Mouse (Mus musculus): ENCODE measurements around the gene Vmn2r116. TPM values are rescaled to one million over a fixed set of nuclear protein-coding genes. Genes with fewer than 3 reads are reported as not detected.
"Not testable (repeated sequence)": the region's sequence is repeated elsewhere in the genome, so short reads cannot be mapped to it uniquely, and the experiment has no call there.

Gene Vmn2r116
- polyA plus RNA-seq (2016; fragmentation: Nextera tagmentation; extraction: Ambion mirVana) = not detected in 2 replicates

DNA sequence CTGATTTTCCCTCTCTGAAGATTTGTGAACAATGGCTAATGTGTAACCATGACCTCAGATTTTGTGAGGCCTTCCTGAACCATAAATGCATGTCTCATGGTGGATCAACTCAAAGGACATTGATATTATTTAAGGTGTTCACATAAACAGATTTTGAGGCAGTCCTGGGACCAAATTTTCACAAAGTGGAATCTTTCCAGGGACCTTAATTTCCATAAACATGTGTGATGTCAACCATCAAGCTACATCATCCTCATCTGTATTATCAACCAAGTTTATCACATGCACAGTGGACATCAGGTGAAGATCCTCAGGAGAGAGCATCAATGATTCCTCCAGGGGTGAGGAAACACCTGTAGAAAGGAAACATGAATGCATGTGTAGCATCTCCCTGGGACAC, at the start of gene Vmn2r116:
Vmn2r116 (plus strand) TSS at position 301 of the 400 bp plus-strand sequence.
- H3K9me3 ChIP-seq; H3K36me3 ChIP-seq; H3K4me1 ChIP-seq; H3K27ac ChIP-seq; H3K4me3 ChIP-seq; H3K27me3 ChIP-seq (ENCODE audit: insufficient read depth, poor library complexity, severe bottlenecking); DNase-seq (ENCODE audit: low spot score): not testable (repeated sequence)

DNA sequence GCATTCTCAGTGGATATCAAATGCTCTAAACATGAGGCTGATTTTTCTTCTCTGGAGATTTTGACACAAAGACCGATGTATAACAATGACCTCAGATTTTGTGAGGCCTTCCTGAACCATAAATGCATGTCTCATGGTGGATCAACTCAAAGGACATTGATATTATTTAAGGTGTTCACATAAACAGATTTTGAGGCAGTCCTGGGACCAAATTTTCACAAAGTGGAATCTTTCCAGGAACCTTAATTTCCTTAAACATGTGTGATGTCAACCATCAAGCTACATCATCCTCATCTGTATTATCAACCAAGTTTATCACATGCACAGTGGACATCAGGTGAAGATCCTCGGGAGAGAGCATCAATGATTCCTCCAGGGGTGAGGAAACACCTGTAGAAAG, 41.0 kb upstream of the Vmn2r116 start, which contains the start of gene Vmn2r115:
Vmn2r115 (plus strand) TSS at position 301 of the 400 bp plus-strand sequence.
- not testable (repeated sequence) for H3K4me3 ChIP-seq; H3K36me3 ChIP-seq; DNase-seq (ENCODE audit: low spot score); H3K27ac ChIP-seq; H3K4me1 ChIP-seq; H3K27me3 ChIP-seq (ENCODE audit: insufficient read depth, poor library complexity, severe bottlenecking); H3K9me3 ChIP-seq
- 36% methylated on average over 2 of the region's 2 CpGs for WGBS

DNA sequence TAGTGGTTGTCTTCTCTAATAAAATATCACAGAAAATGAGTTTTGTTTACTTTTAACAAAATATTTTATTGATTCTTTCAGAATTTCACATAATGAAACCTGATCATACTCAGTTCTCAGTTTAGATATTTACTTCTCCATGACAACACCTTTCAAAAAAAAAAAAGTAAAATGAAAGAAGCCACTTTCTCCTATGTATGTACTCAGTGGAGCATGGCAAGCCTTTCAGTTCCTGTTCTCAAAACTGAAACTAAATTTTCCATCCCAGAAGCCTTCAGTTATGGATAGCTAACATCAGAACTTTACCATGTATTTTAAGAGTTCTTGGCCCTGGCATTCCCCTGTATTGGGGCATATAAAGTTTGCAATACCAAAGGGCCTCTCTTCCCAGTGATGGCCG, 32.8 kb upstream of the Vmn2r116 start:
- H3K36me3 ChIP-seq = no peaks in the 10 kb centered on the region
- no peak overlapping the region for H3K4me3 ChIP-seq
- no peak for DNase-seq (ENCODE audit: low spot score)
- H3K4me1 ChIP-seq = no peaks in the 10 kb centered on the region
- H3K9me3 ChIP-seq = no peaks in the 10 kb centered on the region
- H3K27ac ChIP-seq = no peak overlapping the region
- WGBS = 73% methylated on average over 1 of the region's 1 CpGs
- no peaks in the 10 kb centered on the region for H3K27me3 ChIP-seq (ENCODE audit: insufficient read depth, poor library complexity, severe bottlenecking)

DNA sequence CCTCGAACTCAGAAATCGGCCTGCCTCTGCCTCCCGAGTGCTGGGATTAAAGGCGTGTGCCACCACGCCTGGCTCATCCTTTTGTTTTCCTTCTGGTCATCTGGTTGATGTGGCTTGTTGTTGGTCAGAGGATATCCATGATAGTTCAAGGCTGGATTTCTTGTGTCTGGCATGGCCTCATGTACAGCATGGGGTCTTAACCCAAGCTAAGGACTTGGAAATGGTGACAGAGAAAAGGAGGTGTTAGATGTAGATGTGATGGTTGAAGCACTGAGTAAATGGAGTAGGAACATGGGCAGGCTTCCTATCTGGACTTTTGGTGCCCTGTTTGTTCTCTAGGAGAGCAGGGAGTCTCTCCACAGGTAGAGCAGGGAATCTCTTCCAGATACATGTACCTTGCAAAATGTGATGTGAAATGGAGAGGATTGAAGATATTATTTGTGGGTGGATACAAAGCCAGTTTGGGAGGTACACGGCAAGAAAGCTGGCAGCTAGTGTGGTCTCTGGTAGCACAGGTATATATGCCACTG, 48.8 kb downstream of the Vmn2r116 start:
- H3K36me3 ChIP-seq = no peaks in the 10 kb centered on the region
- no peak overlapping the region for H3K4me3 ChIP-seq
- no peaks in the 10 kb centered on the region for H3K4me1 ChIP-seq
- 72% methylated on average over 6 of the region's 6 CpGs for WGBS
- DNase-seq (ENCODE audit: low spot score) = no peak
- no peak overlapping the region for H3K27ac ChIP-seq
- H3K27me3 ChIP-seq (ENCODE audit: insufficient read depth, poor library complexity, severe bottlenecking) = no peaks in the 10 kb centered on the region
- H3K9me3 ChIP-seq = peaks cover 3% of the 10 kb centered on the region; the same call in 1 of the 2 replicates

Other genes with a start within 250 kb of the Vmn2r116 start
- 7.4 and 10.2 TPM in 2 replicates for gene Zfp40, start 191.4 kb upstream of the Vmn2r116 start, polyA plus RNA-seq (2016; fragmentation: Nextera tagmentation; extraction: Ambion mirVana)
- gene Vmn2r114, start 72.1 kb upstream of the Vmn2r116 start, polyA plus RNA-seq (2016; fragmentation: Nextera tagmentation; extraction: Ambion mirVana) = not detected in 2 replicates
- gene Vmn2r115, start 40.9 kb upstream of the Vmn2r116 start, polyA plus RNA-seq (2016; fragmentation: Nextera tagmentation; extraction: Ambion mirVana) = not detected in 2 replicates
- not detected in 2 replicates for gene Vmn2r117, start 95.1 kb downstream of the Vmn2r116 start, polyA plus RNA-seq (2016; fragmentation: Nextera tagmentation; extraction: Ambion mirVana)
- 19.5 and 23.0 TPM in 2 replicates for gene Zfp213, start 179.6 kb downstream of the Vmn2r116 start, polyA plus RNA-seq (2016; fragmentation: Nextera tagmentation; extraction: Ambion mirVana)
- 12.0 and 15.4 TPM in 2 replicates for gene Zfp13, start 214.9 kb downstream of the Vmn2r116 start, polyA plus RNA-seq (2016; fragmentation: Nextera tagmentation; extraction: Ambion mirVana)
- 0.10 and 0.21 TPM in 2 replicates for gene Zscan10, start 216.3 kb downstream of the Vmn2r116 start, polyA plus RNA-seq (2016; fragmentation: Nextera tagmentation; extraction: Ambion mirVana)